Mouse (Mus musculus): Measurements from ENCODE around the gene Cldn6.

DNA sequence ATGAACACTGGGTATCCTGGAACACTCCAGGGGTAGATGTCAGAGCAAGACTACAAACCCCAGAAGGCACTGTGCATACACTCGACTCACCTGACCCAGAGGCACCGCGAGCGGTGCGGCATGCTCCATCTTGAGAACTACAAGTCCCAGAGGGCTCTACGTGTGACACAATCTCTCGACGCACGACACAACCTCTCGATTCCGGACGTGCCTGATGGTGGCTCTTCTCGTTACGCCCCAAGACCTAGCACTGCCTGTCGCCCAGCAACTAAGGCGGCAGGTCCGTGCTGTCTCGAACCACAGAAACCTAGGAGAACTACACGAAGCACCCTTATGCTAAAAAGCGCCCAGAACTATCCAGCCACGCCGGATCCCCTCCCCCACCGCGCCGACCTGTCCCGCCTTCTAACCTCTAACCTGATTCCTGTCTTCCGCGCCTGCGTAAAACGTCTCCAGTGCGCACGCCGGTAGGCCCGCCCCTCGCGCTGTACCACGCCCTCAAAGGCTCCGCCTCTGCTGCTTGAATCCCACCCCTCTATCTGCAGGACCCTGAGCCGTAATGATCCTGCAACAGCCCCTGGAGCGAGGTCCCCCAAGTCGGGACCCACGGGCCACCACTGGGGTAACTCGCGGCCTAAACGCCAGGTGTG is 5.5 kb upstream of the Cldn6 start, which contains the start of the genes Hcfc1r1 and Thoc6:
- TF ChIP-seq POLR2A (IDR thresholded peaks at IDR 0.05; ENCODE audit: low read depth, low read length) (peak; percentile 63), CTCF (IDR thresholded peaks at IDR 0.05; ENCODE audit: borderline replicate concordance, insufficient read depth, low read length) (no peak)

All from embryonic fibroblast, embryonic 13.5 days (primary cell).